Mouse (Mus musculus) lung, postnatal 0 days (tissue): Measurements from ENCODE around the gene Sec22a.

Source experiments
- CTCF ChIP-seq: IDR thresholded peaks from 2 replicates; pipeline ENCODE4 v1.5.1; 2016; ENCODE audit warnings: antibody characterized with exemption, mild to moderate bottlenecking
- EP300 ChIP-seq: IDR thresholded peaks from 2 replicates; pipeline ENCODE4 v1.6.1; 2016; ENCODE audit warnings: antibody characterized with exemption, mild to moderate bottlenecking, control low read depth

DNA sequence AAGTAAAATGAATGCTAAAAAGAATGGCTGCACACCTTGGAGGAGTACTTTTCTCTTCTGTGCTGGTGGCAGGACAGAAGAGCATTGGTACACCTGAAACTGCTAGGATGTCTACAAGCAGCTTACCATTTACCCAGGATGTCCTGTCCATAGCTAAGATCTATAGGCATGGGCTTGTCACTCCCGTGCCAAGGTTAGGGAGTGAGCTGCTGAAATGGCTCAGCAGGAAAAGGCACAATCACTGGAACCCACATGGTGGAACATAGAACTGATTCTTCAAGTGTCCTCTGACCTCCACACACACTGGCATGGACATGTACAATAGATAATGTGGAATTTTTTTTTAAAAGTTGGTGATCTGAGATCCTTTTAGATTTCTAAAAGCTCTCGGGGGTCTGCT, 56.4 kb downstream of the Sec22a start:
- no peak for TF ChIP-seq CTCF
- TF ChIP-seq EP300, result no peak
